Mouse (Mus musculus): ENCODE measurements around the gene Gm4763.
"Not testable (repeated sequence)": the region's sequence is repeated elsewhere in the genome, so short reads cannot be mapped to it uniquely, and the experiment has no call there.

Gm4763 gene

GRCm38 (mm10) chr7:24726808-24727207, at the start of gene Gm4763:
Gene Gm4763, minus strand, starts transcription at chr7:24726908.
- ATAC-seq (ENCODE audit: low TSS enrichment), result not testable (repeated sequence)

- ATAC-seq (ENCODE audit: low TSS enrichment), result no peak
These were observed 49.4 kb upstream of the Gm4763 start for GRCm38 (mm10) chr7:24776145-24776544.

GRCm38 (mm10) chr7:24773942-24774535, 47.3 kb upstream of the Gm4763 start:
- ATAC-seq (ENCODE audit: low TSS enrichment), result no peak

GRCm38 (mm10) chr7:24771361-24771760, 44.7 kb upstream of the Gm4763 start:
- no peak for ATAC-seq (ENCODE audit: low TSS enrichment)

GRCm38 (mm10) chr7:24762574-24762973, 35.9 kb upstream of the Gm4763 start:
- no peak for ATAC-seq (ENCODE audit: low TSS enrichment)

GRCm38 (mm10) chr7:24761161-24761560, 34.5 kb upstream of the Gm4763 start:
- no peak for ATAC-seq (ENCODE audit: low TSS enrichment)

- no peak for ATAC-seq (ENCODE audit: low TSS enrichment)
These were observed 33.5 kb upstream of the Gm4763 start, which contains the start of gene Cd177 for GRCm38 (mm10) chr7:24760211-24760610. Gene Cd177, minus strand, starts transcription at chr7:24760311.

GRCm38 (mm10) chr7:24758520-24758919, 31.8 kb upstream of the Gm4763 start:
- no peak for ATAC-seq (ENCODE audit: low TSS enrichment)

- ATAC-seq (ENCODE audit: low TSS enrichment), result no peak
These were observed 26.8 kb upstream of the Gm4763 start for GRCm38 (mm10) chr7:24753476-24753875.

GRCm38 (mm10) chr7:24751610-24752009, 24.9 kb upstream of the Gm4763 start:
- no peak for ATAC-seq (ENCODE audit: low TSS enrichment)

- ATAC-seq (ENCODE audit: low TSS enrichment), result no peak
These were observed 24.0 kb upstream of the Gm4763 start for GRCm38 (mm10) chr7:24750695-24751094.

- ATAC-seq (ENCODE audit: low TSS enrichment), result no peak
These were observed 9.4 kb upstream of the Gm4763 start for GRCm38 (mm10) chr7:24735970-24736670.

- no peak for ATAC-seq (ENCODE audit: low TSS enrichment)
These were observed 11.7 kb downstream of the Gm4763 start for GRCm38 (mm10) chr7:24715039-24715438.

GRCm38 (mm10) chr7:24708832-24709292, 17.8 kb downstream of the Gm4763 start, which contains the start of gene BC049730:
Gene BC049730, plus strand, starts transcription at chr7:24709242.
- no peak for ATAC-seq (ENCODE audit: low TSS enrichment)

- not testable (repeated sequence) for ATAC-seq (ENCODE audit: low TSS enrichment)
These were observed 23.9 kb downstream of the Gm4763 start for GRCm38 (mm10) chr7:24702841-24703240.

GRCm38 (mm10) chr7:24697891-24698290, 28.8 kb downstream of the Gm4763 start:
- not testable (repeated sequence) for ATAC-seq (ENCODE audit: low TSS enrichment)

- ATAC-seq (ENCODE audit: low TSS enrichment), result not testable (repeated sequence)
These were observed 34.0 kb downstream of the Gm4763 start for GRCm38 (mm10) chr7:24692693-24693092.

GRCm38 (mm10) chr7:24687519-24687918, 39.2 kb downstream of the Gm4763 start:
- ATAC-seq (ENCODE audit: low TSS enrichment), result not testable (repeated sequence)

GRCm38 (mm10) chr7:24684121-24684520, 42.6 kb downstream of the Gm4763 start:
- not testable (repeated sequence) for ATAC-seq (ENCODE audit: low TSS enrichment)

- ATAC-seq (ENCODE audit: low TSS enrichment), result no peak
These were observed 50.1 kb downstream of the Gm4763 start, which contains the start of gene Tex101 for GRCm38 (mm10) chr7:24676575-24676974. Gene Tex101, minus strand, starts transcription at chr7:24676675.

- ATAC-seq (ENCODE audit: low TSS enrichment), result no peak
These were observed 54.7 kb downstream of the Gm4763 start for GRCm38 (mm10) chr7:24671944-24672439.
